Mouse (Mus musculus) left cerebral cortex, postnatal 14 days (tissue): ENCODE measurements around the gene Ccr8. TPM values are rescaled to one million over a fixed set of nuclear protein-coding genes. Genes with fewer than 3 reads are reported as not detected.

Experiments
- DNase-seq, 2 experiments: peaks; one replicate each; pipeline ENCODE4 v3.0.0; 2021 to 2022; ENCODE audit warnings: low spot score in 2 of 2, mixed read lengths in 1 of 2
- intact Hi-C: fragments of 180-260 bp; cut with DNase I; formaldehyde crosslinking; loops from one replicate; pipeline ENCODE4 v1.15.1; 2025
- total RNA-seq, 2 experiments: library from RNA; stranded (reverse); gene quantifications; 2 replicates each; pipeline ENCODE4 v1.2.3; 2021

Ccr8 gene
- total RNA-seq, 2 experiments from 2014 or later: not detected

GRCm38 (mm10) chr9:120120503-120120902 is 28.6 kb downstream of the Ccr8 start:
- DNase-seq: no peak
- intact Hi-C loops: no loop called here

DNA sequence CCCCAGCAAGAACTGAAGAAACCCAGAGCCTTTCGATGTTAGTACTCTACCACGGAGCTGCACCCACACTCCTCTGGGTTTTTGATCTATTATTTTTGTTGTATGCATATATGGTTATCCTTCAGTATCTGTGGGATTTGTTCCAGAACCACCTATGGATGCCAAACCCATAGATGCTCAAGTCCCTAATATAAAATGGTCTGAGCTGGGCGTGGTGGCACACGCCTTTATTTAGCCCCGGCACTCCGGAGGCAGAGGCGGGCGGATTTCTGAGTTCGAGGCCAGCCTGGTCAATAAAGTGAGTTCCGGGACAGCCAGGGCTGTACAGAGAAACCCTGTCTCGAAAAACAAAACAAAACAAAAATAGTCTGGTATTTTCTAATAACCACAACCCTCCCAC is 35.0 kb downstream of the Ccr8 start:
- no peak for DNase-seq
- intact Hi-C loops: no loop called here

DNA sequence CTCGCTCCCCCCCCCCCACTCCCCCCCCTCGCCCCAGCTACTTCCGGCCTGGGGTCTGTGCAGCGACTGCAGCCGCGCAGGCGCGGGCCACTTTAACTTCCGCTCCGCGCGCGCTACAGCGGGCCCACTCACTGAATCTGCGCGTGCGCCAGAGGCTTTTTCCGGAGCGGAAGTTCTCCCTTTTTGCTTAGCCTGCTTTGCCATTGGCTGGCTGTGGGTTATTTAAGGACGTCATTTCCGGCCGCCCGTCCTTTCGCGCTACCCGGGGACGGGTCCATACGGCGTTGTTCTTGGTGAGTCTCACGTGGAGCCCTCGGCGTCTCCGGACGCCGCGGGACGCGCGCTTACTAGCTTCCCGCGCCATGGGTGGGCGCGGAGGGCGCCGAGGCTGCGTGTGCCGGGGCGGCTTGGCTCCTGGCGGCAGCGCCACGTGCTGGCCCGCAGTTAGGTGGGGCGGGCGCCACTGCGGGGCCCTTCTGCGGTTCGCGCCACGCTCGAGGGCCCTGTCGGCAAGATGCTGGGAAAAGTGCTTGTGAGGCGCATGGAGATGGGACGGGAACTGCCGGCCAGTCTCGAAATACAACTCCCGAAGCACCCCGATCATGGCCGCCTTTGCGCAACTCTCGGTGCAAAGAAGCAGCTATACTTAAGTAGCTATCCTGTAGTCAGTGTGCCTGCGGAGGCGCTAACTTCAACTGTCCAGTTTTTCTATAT is 35.8 kb downstream of the Ccr8 start, which contains the start of gene Rpsa:
Gene Rpsa, plus strand, starts transcription at position 152 of the 714 bp plus-strand sequence.
- DNase-seq: peak; percentile 97 to 98
- intact Hi-C loops: no loop called here

DNA sequence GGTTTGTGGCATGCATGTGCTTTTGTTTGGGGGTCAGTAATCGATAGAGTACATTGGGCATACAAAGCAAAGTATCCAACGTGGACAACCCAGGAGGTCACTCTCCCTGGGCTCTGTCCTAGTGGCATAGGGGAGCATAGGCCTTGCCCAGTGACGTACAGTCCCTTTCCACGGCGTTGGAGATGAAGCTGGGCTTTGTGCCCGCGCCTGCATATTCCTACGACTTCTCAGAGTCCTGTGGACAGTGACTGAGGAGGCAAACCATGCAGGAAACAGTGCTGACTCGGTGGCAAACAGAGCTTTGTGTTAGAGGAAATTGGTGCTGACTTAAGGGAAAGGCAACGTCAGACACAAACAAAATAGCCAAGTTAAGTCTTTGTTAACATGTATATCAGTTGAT is 37.4 kb downstream of the Ccr8 start:
- intact Hi-C loops: no loop called here
- DNase-seq: no peak

DNA sequence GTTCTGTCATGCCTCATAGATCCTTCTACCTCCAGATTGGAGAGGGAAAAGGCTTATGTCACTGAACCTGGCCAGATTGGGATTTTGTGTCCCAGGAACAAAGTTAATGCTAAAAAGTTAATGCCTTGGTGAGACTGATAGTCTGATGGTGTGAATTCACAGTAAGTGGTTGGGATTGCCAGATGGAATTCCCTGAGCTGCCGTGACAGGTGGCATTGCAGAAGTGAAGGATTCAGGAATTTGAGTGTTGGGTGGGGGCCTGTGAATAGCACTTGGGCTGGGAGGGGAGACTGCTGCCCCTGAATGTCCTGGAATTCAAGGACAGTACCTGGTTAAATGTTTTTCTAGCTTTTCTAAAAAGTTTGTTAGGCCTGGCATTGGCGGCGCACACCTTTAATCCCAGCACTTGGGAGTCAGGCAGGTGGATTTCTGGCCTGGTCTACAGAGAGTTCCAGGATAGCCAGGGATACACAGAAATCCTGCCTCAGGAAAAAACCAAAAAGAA is 39.9 kb downstream of the Ccr8 start:
- intact Hi-C loops: no loop called here
- no peak for DNase-seq

DNA sequence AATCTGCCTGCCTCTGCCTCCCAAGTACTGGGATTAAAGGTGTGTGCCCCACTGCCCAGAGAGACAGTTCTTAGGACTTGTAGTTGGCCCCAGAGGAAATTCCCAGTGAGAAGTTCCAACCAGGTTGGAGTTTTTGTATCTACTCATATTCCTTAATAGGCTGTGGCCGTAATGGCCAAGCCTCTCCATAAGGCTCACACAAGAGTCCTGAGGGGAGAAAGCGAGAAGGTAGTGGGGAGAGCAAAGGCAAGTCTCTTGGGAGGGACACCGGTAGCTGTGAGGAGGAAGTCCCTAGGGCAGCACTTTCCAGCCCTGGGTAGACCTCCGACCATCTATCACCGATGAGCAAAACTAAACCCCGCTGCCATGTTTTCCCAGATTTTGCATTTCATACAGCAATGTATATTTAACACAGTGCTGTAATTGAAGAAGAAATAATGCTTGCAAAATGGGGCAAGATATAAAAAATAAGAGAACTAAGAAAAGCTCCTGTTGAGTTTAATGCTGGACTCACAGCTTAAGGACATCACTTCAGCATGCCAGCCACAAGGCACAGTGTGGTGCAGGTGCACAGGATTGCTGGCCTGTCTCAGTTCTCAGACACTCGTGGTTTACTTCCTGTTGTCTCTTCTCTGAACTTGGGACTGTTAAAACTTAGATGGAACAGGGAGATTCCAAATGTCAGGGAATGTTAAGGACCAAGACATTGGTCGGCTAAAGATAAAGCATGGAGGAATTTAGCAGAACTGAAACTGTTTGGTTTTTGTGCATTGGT is 41.3 kb downstream of the Ccr8 start:
- intact Hi-C loops: no loop called here
- DNase-seq: no peak

GRCm38 (mm10) chr9:120133755-120134475 is 42.0 kb downstream of the Ccr8 start:
- no peak for DNase-seq
- intact Hi-C loops: no loop called here

DNA sequence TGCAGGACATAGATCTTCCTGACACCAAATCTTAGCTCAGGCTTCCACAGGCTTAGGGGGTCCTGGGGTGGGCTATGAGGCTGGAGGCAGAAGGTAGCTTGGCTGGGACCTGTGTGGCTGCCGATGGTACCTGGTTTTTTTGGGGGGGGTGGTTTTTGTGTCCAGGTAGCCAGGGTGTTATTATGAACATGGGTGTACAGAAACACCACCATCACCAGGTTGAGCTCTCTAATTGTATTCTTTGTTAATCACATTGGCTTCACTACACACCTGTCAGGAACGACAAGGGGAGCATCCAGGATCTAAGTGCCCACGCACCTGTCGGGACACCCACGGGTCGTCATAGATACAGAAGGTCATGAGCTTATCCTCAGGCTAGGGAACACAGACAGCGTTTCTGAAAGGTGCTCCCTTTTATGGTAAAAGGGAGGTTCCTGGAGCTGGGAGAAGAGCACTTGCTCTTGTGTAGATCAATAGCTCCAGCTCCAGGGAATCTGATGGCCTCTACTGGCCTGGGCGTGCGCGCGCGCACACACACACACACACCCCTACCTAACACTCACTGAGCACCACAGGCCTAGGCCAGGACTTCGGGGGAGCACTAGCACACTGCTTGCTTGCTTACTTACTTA is 42.7 kb downstream of the Ccr8 start:
- intact Hi-C loops: no loop called here
- no peak for DNase-seq

GRCm38 (mm10) chr9:120135454-120135853 is 43.5 kb downstream of the Ccr8 start:
- intact Hi-C loops: no loop called here
- DNase-seq: no peak

DNA sequence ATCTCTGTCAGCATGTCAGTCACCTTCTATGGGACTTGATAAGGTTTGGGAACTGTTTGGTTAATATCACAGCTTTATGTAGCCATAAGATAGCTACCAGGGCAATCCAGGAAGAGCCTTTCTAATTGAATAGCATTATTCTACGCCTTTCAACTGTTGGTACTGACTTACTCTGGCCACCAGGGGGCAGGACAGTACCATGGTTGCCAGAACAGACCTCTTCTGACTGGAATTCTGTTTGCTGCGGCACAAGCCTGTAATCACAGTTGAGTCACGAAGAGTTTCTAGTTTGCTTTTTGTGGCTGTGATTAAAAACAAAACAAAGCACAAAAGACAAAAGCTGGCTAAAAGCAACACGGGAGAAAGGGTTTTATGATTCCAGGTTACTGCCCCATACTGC is 48.7 kb downstream of the Ccr8 start:
- intact Hi-C loops: loop anchor here (1.0 to 5.0 kb wide), 3 partner anchors 31 to 357 kb away; no protein-coding TSS in a partner anchor
- DNase-seq: peak; percentile 83 to 88

- DNase-seq: no peak
- intact Hi-C loops: loop anchor here (5.0 kb wide), 2 partner anchors 283 to 353 kb away; no protein-coding TSS in a partner anchor
Observed at GRCm38 (mm10) chr9:120144474-120144873, 52.6 kb downstream of the Ccr8 start.

Other genes with a start within 250 kb of the Ccr8 start
- gene Wdr48, start 197.2 kb upstream of the Ccr8 start, total RNA-seq: 10 to 100 TPM; 75.3 to 79.6 TPM
- gene Gorasp1, start 154.5 kb upstream of the Ccr8 start, total RNA-seq: 10 to 100 TPM; 31.3 to 33.7 TPM
- gene Ttc21a, start 154.5 kb upstream of the Ccr8 start, total RNA-seq: under 1 TPM; 0.55 TPM
- 10 to 100 TPM in 1 of 2 experiments, 1 to 10 TPM in 1; 9.4 to 11.1 TPM for gene Csrnp1, start 107.5 kb upstream of the Ccr8 start, total RNA-seq
- under 1 TPM; 0.08 to 0.09 TPM for gene Xirp1, start 68.5 kb upstream of the Ccr8 start, total RNA-seq
- gene Cx3cr1, start 22.2 kb upstream of the Ccr8 start, total RNA-seq: 10 to 100 TPM; 34.9 to 36.7 TPM
- gene Slc25a38, start 18.3 kb downstream of the Ccr8 start, total RNA-seq: 10 to 100 TPM; 24.2 to 27.0 TPM
- gene Rpsa, start 35.6 kb downstream of the Ccr8 start, total RNA-seq: 100 to 1,000 TPM; 505 to 517 TPM
- 100 to 1,000 TPM; 128 to 224 TPM for gene Mobp, start 57.6 kb downstream of the Ccr8 start, total RNA-seq
- gene Myrip, start 209.4 kb downstream of the Ccr8 start, total RNA-seq: 10 to 100 TPM; 79.0 to 97.4 TPM